Mouse (Mus musculus) hindbrain, embryonic 16.5 days (tissue): Measurements from ENCODE around the gene Nfatc2. TPM values are rescaled to one million over a fixed set of nuclear protein-coding genes. Genes with fewer than 3 reads are reported as not detected.

Experiments used
- ATAC-seq: fragments of 200-750 bp; cut with Nextera tagmentation; 2 replicates; pipeline ENCODE4 v1.8.0; 2017; ENCODE audit warnings: moderate TSS enrichment, moderate library complexity
- H3K27ac ChIP-seq: fragments of 300-500 bp; sonication (generic); 2 replicates; pipeline ENCODE4 v1.5.1; 2014; ENCODE audit warnings: low read depth, mild to moderate bottlenecking, control low read depth, low read length, moderate library complexity
- H3K27me3 ChIP-seq: fragments of 300-500 bp; sonication (generic); replicated peaks from 2 replicates; pipeline ENCODE4 v1.6.1; 2014; ENCODE audit warnings: low read length; ENCODE audit not compliant: control insufficient read depth, insufficient read depth
- H3K36me3 ChIP-seq: fragments of 300-500 bp; sonication (generic); 2 replicates; pipeline ENCODE4 v1.6.1; 2014; ENCODE audit warnings: mild to moderate bottlenecking, low read length, moderate library complexity, mixed read lengths; ENCODE audit not compliant: control insufficient read depth, insufficient read depth
- H3K4me1 ChIP-seq: fragments of 300-500 bp; sonication (generic); 2 replicates; pipeline ENCODE4 v1.6.1; 2014; ENCODE audit warnings: low read depth, low read length; ENCODE audit not compliant: control insufficient read depth, insufficient read depth
- H3K4me2 ChIP-seq: fragments of 300-500 bp; sonication (generic); 2 replicates; pipeline ENCODE4 v1.6.1; 2014; ENCODE audit warnings: mild to moderate bottlenecking, low read length, control low read depth, moderate library complexity
- H3K4me3 ChIP-seq: fragments of 300-500 bp; sonication (generic); 2 replicates; pipeline ENCODE4 v1.5.1; 2014; ENCODE audit warnings: mild to moderate bottlenecking, low read length, control low read depth, moderate library complexity
- H3K9ac ChIP-seq: fragments of 300-500 bp; sonication (generic); 2 replicates; pipeline ENCODE4 v1.6.1; 2014; ENCODE audit warnings: low read depth, mild to moderate bottlenecking, control low read depth, low read length, moderate library complexity
- H3K9me3 ChIP-seq: fragments of 300-500 bp; sonication (generic); 2 replicates; pipeline ENCODE4 v1.6.1; 2014; ENCODE audit warnings: mild to moderate bottlenecking, low read length, moderate library complexity; ENCODE audit not compliant: control insufficient read depth
- WGBS: fragments of 180-500 bp; shearing (Covaris S2); extraction: QIAGEN DNeasy Blood & Tissue Kit; methylation state at CpG from one replicate; pipeline ENCODE4 v1.1.7; 2014; 5-methylcytosine and 5-hydroxymethylcytosine counted together
- polyA plus RNA-seq: library from polyadenylated mRNA; unstranded; fragments of >200 nt; fragmentation: Nextera tagmentation; extraction: Ambion mirVana; gene quantifications from 2 replicates; pipeline ENCODE4 v1.2.1, GENCODE M21; 2015

Gene Nfatc2
- polyA plus RNA-seq, 1 experiment from 2014 or later, result 6.2 TPM

- Histone ChIP-seq H3K4me3 (no peak overlapping the region), H3K9ac (no peak overlapping the region), H3K4me2 (no peak overlapping the region), H3K9me3 (peaks cover 11% of the 10 kb centered on the region), H3K27me3 (no peaks in the 10 kb centered on the region), H3K27ac (no peak overlapping the region), H3K4me1 (no peaks in the 10 kb centered on the region; the same call in 1 of the 2 replicates), H3K36me3 (no peaks in the 10 kb centered on the region)
- 64% methylated on average over 10 of the region's 10 CpGs for WGBS
- ATAC-seq, result no peak
These were observed 26.5 kb downstream of the Nfatc2 start for GRCm38 (mm10) chr2:168574934-168575333.

GRCm38 (mm10) chr2:168573866-168574265 lies 27.6 kb downstream of the Nfatc2 start:
- peaks cover 11% of the 10 kb centered on the region for H3K9me3 ChIP-seq
- H3K4me2 ChIP-seq, result no peak overlapping the region
- WGBS, result 89% methylated on average over 3 of the region's 3 CpGs
- H3K9ac ChIP-seq, result no peak overlapping the region
- no peaks in the 10 kb centered on the region; the same call in 1 of the 2 replicates for H3K4me1 ChIP-seq
- H3K36me3 ChIP-seq, result 0 out of 2 replicates have a peak, but pooled peaks cover 3% of the 10 kb centered on the region
- no peak overlapping the region for H3K4me3 ChIP-seq
- no peak overlapping the region for H3K27ac ChIP-seq
- ATAC-seq, result no peak
- H3K27me3 ChIP-seq, result no peaks in the 10 kb centered on the region

DNA sequence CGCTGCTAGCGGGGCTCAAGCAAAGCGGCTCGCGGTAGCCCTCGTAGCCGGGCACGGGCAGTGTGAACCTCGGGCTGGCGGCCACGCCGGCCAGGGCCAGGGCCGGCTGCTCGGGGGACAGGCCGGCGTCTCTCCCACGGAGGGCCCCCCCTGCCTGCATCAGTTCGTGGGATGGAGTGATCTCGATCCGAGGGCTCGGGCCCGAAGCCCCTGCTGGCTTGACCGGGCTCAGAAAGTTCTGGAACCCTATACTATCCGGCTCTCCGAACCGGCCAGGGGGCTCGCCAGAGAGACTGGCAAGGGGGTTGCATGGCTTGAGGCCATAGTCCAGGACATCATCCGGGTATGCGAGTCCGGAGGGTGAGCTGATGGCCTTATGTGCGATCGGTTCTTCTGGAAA lies 30.2 kb downstream of the Nfatc2 start:
- H3K9ac ChIP-seq, result no peak overlapping the region
- H3K4me1 ChIP-seq, result no peaks in the 10 kb centered on the region; the same call in 1 of the 2 replicates
- H3K4me3 ChIP-seq, result no peak overlapping the region
- H3K27me3 ChIP-seq, result no peaks in the 10 kb centered on the region
- H3K4me2 ChIP-seq, result no peak overlapping the region
- no peak overlapping the region for H3K27ac ChIP-seq
- H3K36me3 ChIP-seq, result 0 out of 2 replicates have a peak, but pooled peaks cover 3% of the 10 kb centered on the region
- peaks cover 11% of the 10 kb centered on the region for H3K9me3 ChIP-seq
- 93% methylated on average over 32 of the region's 32 CpGs for WGBS
- no peak for ATAC-seq

- Histone ChIP-seq H3K4me3 (no peak overlapping the region), H3K27me3 (no peaks in the 10 kb centered on the region), H3K27ac (no peak overlapping the region), H3K4me2 (no peak overlapping the region), H3K36me3 (0 out of 2 replicates have a peak, but pooled peaks cover 3% of the 10 kb centered on the region), H3K4me1 (no peaks in the 10 kb centered on the region), H3K9ac (no peak overlapping the region), H3K9me3 (peaks cover under 1% of the 10 kb centered on the region; the same call in 1 of the 2 replicates)
- WGBS, result 73% methylated on average over 19 of the region's 19 CpGs
- no peak; the same call in 1 of the 2 replicates for ATAC-seq
These were observed 35.8 kb downstream of the Nfatc2 start for GRCm38 (mm10) chr2:168565538-168566253.

GRCm38 (mm10) chr2:168563184-168563583 lies 38.3 kb downstream of the Nfatc2 start:
- H3K4me3 ChIP-seq, result no peak overlapping the region
- H3K9me3 ChIP-seq, result no peaks in the 10 kb centered on the region
- H3K4me1 ChIP-seq, result no peaks in the 10 kb centered on the region
- 58% methylated on average over 12 of the region's 12 CpGs for WGBS
- H3K9ac ChIP-seq, result no peak overlapping the region
- ATAC-seq, result no peak
- H3K36me3 ChIP-seq, result no peaks in the 10 kb centered on the region
- H3K27ac ChIP-seq, result no peak overlapping the region
- no peak overlapping the region for H3K4me2 ChIP-seq
- no peaks in the 10 kb centered on the region for H3K27me3 ChIP-seq

DNA sequence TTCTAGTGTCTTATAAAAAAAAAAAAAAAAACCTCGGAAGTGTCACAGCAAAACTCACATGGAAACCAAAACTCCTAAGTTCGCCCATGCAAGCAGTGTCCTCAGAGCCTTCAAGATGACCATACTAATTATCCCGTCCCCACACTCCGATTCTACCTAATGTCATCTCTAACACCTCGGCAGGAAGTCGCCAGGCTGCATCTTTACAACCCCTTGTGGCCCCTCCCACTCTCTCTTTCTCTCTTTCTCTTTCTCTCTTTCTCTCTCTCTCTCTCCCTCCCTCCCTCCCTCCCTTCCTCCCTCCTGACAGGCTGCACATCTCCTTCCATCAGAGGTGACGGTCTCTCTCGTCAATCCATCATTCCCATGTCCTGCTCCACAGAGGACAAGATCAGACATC lies 44.4 kb downstream of the Nfatc2 start:
- Histone ChIP-seq H3K36me3 (no peaks in the 10 kb centered on the region), H3K9ac (no peak overlapping the region), H3K4me3 (no peak overlapping the region), H3K4me1 (peaks cover 13% of the 10 kb centered on the region), H3K27ac (no peak overlapping the region), H3K4me2 (no peak overlapping the region), H3K27me3 (no peaks in the 10 kb centered on the region; the same call in 1 of the 2 replicates), H3K9me3 (no peaks in the 10 kb centered on the region)
- WGBS, result 70% methylated on average over 8 of the region's 8 CpGs
- ATAC-seq, result no peak

GRCm38 (mm10) chr2:168555897-168556670 lies 45.4 kb downstream of the Nfatc2 start:
- Histone ChIP-seq H3K27ac (no peak overlapping the region), H3K4me2 (no peak overlapping the region), H3K27me3 (no peaks in the 10 kb centered on the region; the same call in 1 of the 2 replicates), H3K4me3 (no peak overlapping the region), H3K9me3 (no peaks in the 10 kb centered on the region), H3K9ac (no peak overlapping the region), H3K36me3 (no peaks in the 10 kb centered on the region), H3K4me1 (peaks cover 15% of the 10 kb centered on the region)
- WGBS, result 31% methylated on average over 23 of the region's 23 CpGs
- no peak for ATAC-seq

GRCm38 (mm10) chr2:168553541-168553961 lies 47.9 kb downstream of the Nfatc2 start:
- Histone ChIP-seq H3K27ac (no peak overlapping the region), H3K4me3 (no peak overlapping the region), H3K9ac (peak overlapping the region; percentile 35; the same call in 1 of the 2 replicates), H3K4me2 (no peak overlapping the region), H3K36me3 (no peaks in the 10 kb centered on the region), H3K4me1 (peaks cover 15% of the 10 kb centered on the region), H3K27me3 (no peaks in the 10 kb centered on the region; the same call in 1 of the 2 replicates), H3K9me3 (no peaks in the 10 kb centered on the region)
- no peak for ATAC-seq
- 39% methylated on average over 18 of the region's 18 CpGs for WGBS

GRCm38 (mm10) chr2:168552405-168552804 lies 49.1 kb downstream of the Nfatc2 start:
- no peak for ATAC-seq
- Histone ChIP-seq H3K27ac (no peak overlapping the region), H3K9ac (no peak overlapping the region), H3K36me3 (no peaks in the 10 kb centered on the region), H3K9me3 (no peaks in the 10 kb centered on the region), H3K4me2 (no peak overlapping the region), H3K27me3 (no peaks in the 10 kb centered on the region; the same call in 1 of the 2 replicates), H3K4me3 (no peak overlapping the region), H3K4me1 (peaks cover 15% of the 10 kb centered on the region)
- WGBS, result 46% methylated on average over 5 of the region's 5 CpGs
